Mouse (Mus musculus) embryonic fibroblast, embryonic 13.5 days (primary cell): ENCODE data around the gene Rnf151. TPM values are rescaled to one million over a fixed set of nuclear protein-coding genes. Genes with fewer than 3 reads are reported as not detected.
A peak's percentile ranks its signal among the peaks of the same experiment; 100 is the strongest.

Experiments
- H3K27ac ChIP-seq: 2 replicates; pipeline ENCODE4 v1.5.1; 2012; ENCODE audit warnings: low read length, control low read depth, inconsistent platforms; ENCODE audit not compliant: insufficient read depth
- H3K4me1 ChIP-seq: 2 replicates; pipeline ENCODE4 v1.6.1; 2011; ENCODE audit warnings: low read length; ENCODE audit not compliant: control insufficient read depth, insufficient read depth
- H3K4me3 ChIP-seq: 2 replicates; pipeline ENCODE4 v1.5.1; 2011; ENCODE audit warnings: mild to moderate bottlenecking, control low read depth, low read length; ENCODE audit not compliant: insufficient read depth
- CTCF ChIP-seq: IDR thresholded peaks from 2 replicates; pipeline ENCODE4 v1.5.1; 2011; ENCODE audit warnings: mild to moderate bottlenecking, control low read depth, low read length, moderate library complexity, borderline replicate concordance; ENCODE audit not compliant: insufficient read depth
- POLR2A ChIP-seq: IDR thresholded peaks from 2 replicates; pipeline ENCODE4 v1.6.1; 2011; ENCODE audit warnings: low read depth, mild to moderate bottlenecking, control low read depth, low read length, moderate library complexity
- polyA plus RNA-seq: library from polyadenylated mRNA; stranded (reverse); fragments of >200 nt; gene quantifications from 2 replicates; pipeline ENCODE4 v1.2.4, GENCODE M21; 2011; ENCODE audit warnings: low read depth; ENCODE audit not compliant: missing spikeins, insufficient read length

The Rnf151 gene
- polyA plus RNA-seq, result 0.58 TPM in 1 of 2 replicates, not detected in the other

GRCm38 (mm10) chr17:24717943-24718342 is at the start of gene Rnf151, which contains the start of gene Rps2:
Gene Rnf151, minus strand, starts transcription at chr17:24718063.
Gene Rps2, plus strand, starts transcription at chr17:24718116.
- no peak within 1 kb of the TSS for H3K27ac ChIP-seq
- H3K4me1 ChIP-seq, result no peaks in the 10 kb centered on the region
- H3K4me3 ChIP-seq, result peak within 1 kb of the TSS; percentile 62
- TF ChIP-seq POLR2A, result peak; percentile 65
- TF ChIP-seq CTCF, result no peak

DNA sequence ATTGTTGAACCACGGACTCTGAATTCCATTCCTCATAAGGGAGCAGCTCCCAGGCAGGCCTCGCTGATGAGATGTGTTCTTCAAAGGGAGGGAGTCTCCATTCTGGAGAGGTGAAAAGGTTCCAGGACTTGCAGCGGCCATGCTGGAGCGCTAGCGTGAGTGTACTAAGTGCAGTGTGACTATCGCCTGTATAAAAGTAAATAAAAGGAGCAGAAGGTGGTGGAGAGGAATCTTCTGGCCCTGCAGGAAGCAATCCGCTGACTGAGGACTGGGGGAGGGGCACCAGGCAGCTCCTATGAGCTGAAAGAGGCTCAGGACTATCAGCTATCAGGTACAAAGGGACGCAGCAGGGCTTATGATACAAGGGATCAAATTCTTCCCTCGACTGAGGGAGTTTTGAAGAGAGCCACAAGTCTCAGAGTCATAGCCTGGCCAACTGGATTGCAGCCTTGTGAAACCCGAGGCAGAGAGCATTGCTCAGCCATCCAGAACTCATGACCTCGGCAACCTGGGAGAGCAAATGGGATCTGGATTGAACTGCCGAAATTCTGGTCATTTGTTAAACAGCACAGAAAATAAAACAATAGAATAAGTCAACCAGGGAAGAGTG is 48.5 kb upstream of the Rnf151 start:
- TF ChIP-seq POLR2A (no peak), CTCF (no peak)
- Histone ChIP-seq H3K4me3 (no peak overlapping the region), H3K4me1 (no peaks in the 10 kb centered on the region), H3K27ac (no peak overlapping the region)

- Histone ChIP-seq H3K4me3 (no peak overlapping the region), H3K27ac (no peak overlapping the region), H3K4me1 (no peaks in the 10 kb centered on the region)
- no peak for TF ChIP-seq POLR2A
- TF ChIP-seq CTCF, result no peak
Observed at GRCm38 (mm10) chr17:24765016-24765905, 47.4 kb upstream of the Rnf151 start.

GRCm38 (mm10) chr17:24761121-24761520 is 43.3 kb upstream of the Rnf151 start:
- Histone ChIP-seq H3K27ac (no peak overlapping the region), H3K4me1 (no peaks in the 10 kb centered on the region), H3K4me3 (no peak overlapping the region)
- TF ChIP-seq CTCF, result no peak
- TF ChIP-seq POLR2A, result no peak

- no peaks in the 10 kb centered on the region for H3K4me1 ChIP-seq
- no peak overlapping the region for H3K27ac ChIP-seq
- no peak for TF ChIP-seq CTCF
- no peak for TF ChIP-seq POLR2A
- H3K4me3 ChIP-seq, result no peak overlapping the region
Observed at GRCm38 (mm10) chr17:24757394-24757793, 39.5 kb upstream of the Rnf151 start.

DNA sequence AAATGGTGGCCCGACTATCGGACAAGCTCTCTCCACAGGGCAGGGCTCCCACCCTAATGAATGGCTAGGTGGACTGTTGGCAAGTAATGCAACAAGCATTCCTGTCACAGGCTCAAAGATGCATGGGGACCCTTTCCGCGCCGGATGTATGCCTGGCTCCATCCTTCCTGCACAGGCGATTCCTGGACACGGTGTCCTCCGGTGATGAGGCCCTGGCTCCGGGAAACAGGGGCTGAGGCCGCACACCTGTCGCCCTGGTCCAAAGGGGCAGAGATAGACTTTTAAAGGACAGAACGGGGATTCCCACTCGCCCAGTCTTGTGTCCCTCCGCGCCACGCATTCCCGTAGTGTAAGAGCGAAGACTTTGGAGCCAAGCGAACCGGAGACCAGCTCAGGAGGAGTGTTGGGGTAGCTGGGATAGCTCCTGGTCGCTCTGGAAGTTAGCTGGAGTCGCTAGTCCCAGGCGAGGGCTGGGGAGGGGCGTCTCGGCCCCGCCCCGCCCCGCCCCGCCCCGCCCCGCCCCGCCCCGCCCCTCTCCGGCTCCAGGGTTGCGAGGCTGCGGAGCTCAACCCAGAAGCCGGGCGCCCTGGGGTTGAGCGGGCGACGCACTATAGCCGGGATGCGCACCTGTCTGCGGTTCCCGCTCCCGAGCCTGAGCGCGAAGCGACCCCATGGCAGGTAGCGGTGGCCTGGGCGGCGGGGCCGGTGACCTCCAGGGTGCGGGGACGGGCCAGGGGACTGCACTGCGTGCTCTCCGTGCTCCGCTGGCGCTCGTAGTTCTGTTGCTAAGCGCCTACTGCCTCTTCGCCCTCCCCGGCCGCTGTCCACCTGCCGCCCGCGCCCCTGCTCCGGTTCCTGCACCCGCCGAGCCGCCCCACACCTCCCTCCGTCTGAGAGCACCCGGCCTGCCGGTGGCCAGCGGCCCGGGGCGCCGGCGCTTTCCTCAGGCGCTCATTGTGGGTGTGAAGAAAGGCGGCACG is 34.8 kb upstream of the Rnf151 start, which contains the start of gene Hs3st6:
Gene Hs3st6, plus strand, starts transcription at position 574 of the 980 bp plus-strand sequence.
- Histone ChIP-seq H3K4me3 (peak within 1 kb of the TSS; percentile 53), H3K27ac (no peak within 1 kb of the TSS), H3K4me1 (no peaks in the 10 kb centered on the region)
- TF ChIP-seq CTCF, result no peak
- no peak for TF ChIP-seq POLR2A

DNA sequence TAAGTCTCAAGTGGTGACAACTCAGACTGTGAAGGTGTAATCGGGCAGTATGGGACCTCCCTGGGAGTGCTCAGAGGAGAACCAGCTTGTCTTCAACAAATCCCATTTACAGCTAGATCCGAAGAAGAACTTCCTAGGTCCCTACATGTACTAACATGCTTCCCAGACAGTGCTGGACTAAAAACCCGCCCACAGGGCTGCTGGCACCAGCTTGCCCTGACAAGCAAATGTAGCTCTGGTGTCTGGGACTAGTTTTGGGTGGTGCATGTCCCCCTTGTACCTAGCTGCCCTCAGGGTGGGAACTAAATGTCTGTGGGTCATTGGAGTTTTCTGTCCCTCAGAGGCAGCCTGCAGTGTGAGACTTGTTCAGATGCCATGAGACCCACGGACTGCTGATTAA is 33.7 kb upstream of the Rnf151 start:
- TF ChIP-seq CTCF (no peak), POLR2A (no peak)
- Histone ChIP-seq H3K27ac (no peak overlapping the region), H3K4me3 (no peak overlapping the region), H3K4me1 (no peaks in the 10 kb centered on the region)

DNA sequence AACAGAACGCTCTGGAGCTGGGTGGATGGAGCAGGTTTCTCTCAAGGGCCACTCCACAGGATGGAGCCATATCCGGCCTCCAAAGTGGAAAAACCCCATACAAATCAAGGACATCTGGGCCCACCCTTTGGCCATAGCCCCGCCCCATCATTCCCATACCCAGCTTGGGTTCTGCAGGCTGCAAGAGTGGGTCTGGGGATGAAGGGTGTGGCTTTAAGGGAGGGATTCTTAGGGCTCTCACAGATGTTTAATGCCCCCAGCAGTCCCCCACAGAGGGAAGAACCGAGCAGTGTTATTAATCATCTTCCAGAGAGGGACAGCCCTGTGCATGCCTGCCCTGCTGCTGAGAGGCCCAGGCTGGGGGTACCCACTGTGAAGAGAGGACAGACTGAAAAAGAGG is 29.1 kb upstream of the Rnf151 start:
- no peaks in the 10 kb centered on the region for H3K4me1 ChIP-seq
- no peak overlapping the region for H3K4me3 ChIP-seq
- TF ChIP-seq CTCF (no peak), POLR2A (no peak)
- H3K27ac ChIP-seq, result no peak overlapping the region
